Mouse (Mus musculus): Measurements from ENCODE around the gene Galnt2.

GRCm38 (mm10) chr8:124323356-124323755, 92.2 kb downstream of the Galnt2 start:
- no peak for TF ChIP-seq CTCF (IDR thresholded peaks at IDR 0.05; ENCODE audit: low read depth, low read length)
- no peak for TF ChIP-seq POLR2A (IDR thresholded peaks at IDR 0.05; ENCODE audit: borderline replicate concordance, low read depth, low read length)

Measured in bone marrow macrophage, adult 2 months (primary cell).